Mouse (Mus musculus): ENCODE measurements around the gene Gm19402. TPM values are rescaled to one million over a fixed set of nuclear protein-coding genes. Genes with fewer than 3 reads are reported as not detected.

The Gm19402 gene
- polyA plus RNA-seq, 1 experiment from 2014 or later, result not detected

- no peak within 1 kb of the TSS for H3K27ac ChIP-seq
- ATAC-seq (ENCODE audit: low FRiP score), result no peak
- H3K4me2 ChIP-seq, result no peak within 1 kb of the TSS
- 42% methylated on average over 4 of the region's 4 CpGs for WGBS
- H3K36me3 ChIP-seq, result no peaks in the 10 kb centered on the region
- H3K4me1 ChIP-seq (replicated peaks), result no peaks in the 10 kb centered on the region
- no peak within 1 kb of the TSS for H3K9ac ChIP-seq
- H3K9me3 ChIP-seq, result no peaks in the 10 kb centered on the region
- H3K27me3 ChIP-seq, result no peaks in the 10 kb centered on the region
- H3K4me3 ChIP-seq, result no peak within 1 kb of the TSS
Observed at GRCm38 (mm10) chr10:77697133-77697532, 6.6 kb upstream of the Gm19402 start, which contains the start of gene Gm9508. Gene Gm9508, minus strand, starts transcription at chr10:77697233.

- peaks cover 53% of the 10 kb centered on the region for H3K27me3 ChIP-seq
- no peak overlapping the region for H3K9ac ChIP-seq
- no peak overlapping the region for H3K27ac ChIP-seq
- H3K36me3 ChIP-seq, result no peaks in the 10 kb centered on the region
- H3K9me3 ChIP-seq, result no peaks in the 10 kb centered on the region
- no peak overlapping the region for H3K4me2 ChIP-seq
- WGBS, result 31% methylated on average over 10 of the region's 10 CpGs
- ATAC-seq (ENCODE audit: low FRiP score), result no peak
- H3K4me1 ChIP-seq (replicated peaks), result peaks cover 33% of the 10 kb centered on the region
- H3K4me3 ChIP-seq, result no peak overlapping the region
Observed at GRCm38 (mm10) chr10:77687021-77687420, 3.5 kb downstream of the Gm19402 start.

- H3K4me1 ChIP-seq (replicated peaks), result peaks cover 33% of the 10 kb centered on the region
- no peak within 1 kb of the TSS for H3K4me2 ChIP-seq
- no peaks in the 10 kb centered on the region for H3K36me3 ChIP-seq
- H3K27ac ChIP-seq, result no peak within 1 kb of the TSS
- no peak within 1 kb of the TSS for H3K4me3 ChIP-seq
- WGBS, result 7% methylated on average over 22 of the region's 22 CpGs
- H3K9me3 ChIP-seq, result no peaks in the 10 kb centered on the region
- H3K27me3 ChIP-seq, result peaks cover 53% of the 10 kb centered on the region
- H3K9ac ChIP-seq, result no peak within 1 kb of the TSS
- ATAC-seq (ENCODE audit: low FRiP score), result no peak
Observed at GRCm38 (mm10) chr10:77685895-77686664, 4.5 kb downstream of the Gm19402 start, which contains the start of gene Tspear. Gene Tspear, plus strand, starts transcription at chr10:77686569.

- H3K9me3 ChIP-seq, result no peaks in the 10 kb centered on the region
- 39% methylated on average over 8 of the region's 8 CpGs for WGBS
Observed at GRCm38 (mm10) chr10:77684181-77684580, 6.4 kb downstream of the Gm19402 start.

GRCm38 (mm10) chr10:77682994-77683393 lies 7.6 kb downstream of the Gm19402 start:
- Histone ChIP-seq H3K9me3 (no peaks in the 10 kb centered on the region), H3K9ac (no peak overlapping the region), H3K4me1 (replicated peaks) (peaks cover 24% of the 10 kb centered on the region), H3K4me3 (no peak overlapping the region), H3K4me2 (no peak overlapping the region), H3K27me3 (peaks cover 59% of the 10 kb centered on the region), H3K36me3 (no peaks in the 10 kb centered on the region), H3K27ac (no peak overlapping the region)
- 77% methylated on average over 7 of the region's 7 CpGs for WGBS
- no peak for ATAC-seq (ENCODE audit: low FRiP score)

More at GRCm38 (mm10) chr10:77684181-77684580, 6.4 kb downstream of the Gm19402 start:
- no peak overlapping the region for H3K4me2 ChIP-seq
- ATAC-seq (ENCODE audit: low FRiP score), result no peak
- H3K36me3 ChIP-seq, result no peaks in the 10 kb centered on the region
- peaks cover 58% of the 10 kb centered on the region for H3K27me3 ChIP-seq
- H3K9ac ChIP-seq, result no peak overlapping the region
- no peak overlapping the region for H3K4me3 ChIP-seq
- H3K27ac ChIP-seq, result no peak overlapping the region
- peaks cover 23% of the 10 kb centered on the region for H3K4me1 ChIP-seq (replicated peaks)

- Histone ChIP-seq H3K9ac (peak overlapping the region; percentile 53), H3K4me3 (peak overlapping the region; percentile 37), H3K4me2 (peak overlapping the region; percentile 71), H3K9me3 (no peaks in the 10 kb centered on the region), H3K36me3 (no peaks in the 10 kb centered on the region), H3K4me1 (replicated peaks) (peaks cover 14% of the 10 kb centered on the region), H3K27ac (no peak overlapping the region), H3K27me3 (peaks cover 56% of the 10 kb centered on the region)
- WGBS, result under 1% methylated on average over 34 of the region's 35 CpGs
- ATAC-seq (ENCODE audit: low FRiP score), result 0 out of 2 replicates have a peak, but pooled peaks have one; percentile 52
Observed at GRCm38 (mm10) chr10:77677562-77677961, 13.0 kb downstream of the Gm19402 start.

- ATAC-seq (ENCODE audit: low FRiP score), result no peak
- Histone ChIP-seq H3K9me3 (no peaks in the 10 kb centered on the region), H3K4me2 (no peak overlapping the region), H3K4me1 (replicated peaks) (peaks cover 14% of the 10 kb centered on the region), H3K36me3 (no peaks in the 10 kb centered on the region), H3K27ac (no peak overlapping the region), H3K9ac (no peak overlapping the region), H3K27me3 (peaks cover 47% of the 10 kb centered on the region), H3K4me3 (no peak overlapping the region)
- WGBS, result 59% methylated on average over 13 of the region's 13 CpGs
Observed at GRCm38 (mm10) chr10:77673765-77674164, 16.8 kb downstream of the Gm19402 start.

- ATAC-seq (ENCODE audit: low FRiP score), result no peak
- 85% methylated on average over 4 of the region's 4 CpGs for WGBS
- H3K9ac ChIP-seq, result no peak overlapping the region
Observed at GRCm38 (mm10) chr10:77671519-77671918, 19.0 kb downstream of the Gm19402 start.

GRCm38 (mm10) chr10:77670710-77671109 lies 19.8 kb downstream of the Gm19402 start:
- no peak overlapping the region for H3K27ac ChIP-seq
- H3K4me3 ChIP-seq, result no peak overlapping the region
- no peak for ATAC-seq (ENCODE audit: low FRiP score)
- H3K4me2 ChIP-seq, result no peak overlapping the region
- no peaks in the 10 kb centered on the region for H3K36me3 ChIP-seq
- WGBS, result 80% methylated on average over 4 of the region's 4 CpGs
- no peaks in the 10 kb centered on the region for H3K4me1 ChIP-seq (replicated peaks)
- H3K9me3 ChIP-seq, result no peaks in the 10 kb centered on the region
- no peak overlapping the region for H3K9ac ChIP-seq
- H3K27me3 ChIP-seq, result peaks cover 17% of the 10 kb centered on the region

More at GRCm38 (mm10) chr10:77671519-77671918, 19.0 kb downstream of the Gm19402 start:
- Histone ChIP-seq H3K9me3 (no peaks in the 10 kb centered on the region), H3K4me1 (replicated peaks) (no peaks in the 10 kb centered on the region), H3K27ac (no peak overlapping the region), H3K27me3 (peaks cover 25% of the 10 kb centered on the region), H3K36me3 (no peaks in the 10 kb centered on the region), H3K4me2 (no peak overlapping the region), H3K4me3 (no peak overlapping the region)

GRCm38 (mm10) chr10:77667402-77667801 lies 23.2 kb downstream of the Gm19402 start:
- H3K27ac ChIP-seq, result no peak overlapping the region
- no peak overlapping the region for H3K9ac ChIP-seq
- 84% methylated on average over 4 of the region's 4 CpGs for WGBS
- H3K36me3 ChIP-seq, result no peaks in the 10 kb centered on the region
- no peaks in the 10 kb centered on the region for H3K9me3 ChIP-seq
- no peaks in the 10 kb centered on the region for H3K4me1 ChIP-seq (replicated peaks)
- no peak overlapping the region for H3K4me3 ChIP-seq
- ATAC-seq (ENCODE audit: low FRiP score), result no peak
- no peak overlapping the region for H3K4me2 ChIP-seq
- H3K27me3 ChIP-seq, result peaks cover 8% of the 10 kb centered on the region; the same call in 1 of the 2 replicates

- Histone ChIP-seq H3K36me3 (no peaks in the 10 kb centered on the region), H3K9ac (no peak overlapping the region), H3K4me1 (replicated peaks) (no peaks in the 10 kb centered on the region), H3K4me3 (no peak overlapping the region), H3K27ac (no peak overlapping the region), H3K9me3 (no peaks in the 10 kb centered on the region), H3K4me2 (no peak overlapping the region), H3K27me3 (peaks cover 8% of the 10 kb centered on the region; the same call in 1 of the 2 replicates)
- 83% methylated on average over 8 of the region's 8 CpGs for WGBS
- ATAC-seq (ENCODE audit: low FRiP score), result no peak
Observed at GRCm38 (mm10) chr10:77666342-77666741, 24.2 kb downstream of the Gm19402 start.

- H3K27ac ChIP-seq, result no peak overlapping the region
- no peak overlapping the region for H3K4me3 ChIP-seq
- H3K9me3 ChIP-seq, result no peaks in the 10 kb centered on the region
- H3K36me3 ChIP-seq, result no peaks in the 10 kb centered on the region
- WGBS, result 61% methylated on average over 43 of the region's 43 CpGs
- peaks cover 8% of the 10 kb centered on the region; the same call in 1 of the 2 replicates for H3K27me3 ChIP-seq
- no peaks in the 10 kb centered on the region for H3K4me1 ChIP-seq (replicated peaks)
- peak overlapping the region; percentile 21; the same call in 1 of the 2 replicates for H3K4me2 ChIP-seq
- no peak for ATAC-seq (ENCODE audit: low FRiP score)
- H3K9ac ChIP-seq, result no peak overlapping the region; the same call in 1 of the 2 replicates
Observed at GRCm38 (mm10) chr10:77663949-77664665, 26.4 kb downstream of the Gm19402 start.

Measured in hindbrain, embryonic 13.5 days (tissue).